Mouse (Mus musculus) adrenal gland, postnatal 36 days (tissue): Measurements from ENCODE around the gene Phf13. TPM values are rescaled to one million over a fixed set of nuclear protein-coding genes. Genes with fewer than 3 reads are reported as not detected.

Source experiments
- DNase-seq, 2 experiments: peaks; one replicate each; pipeline ENCODE4 v3.0.0; 2021; ENCODE audit warnings: mixed read lengths in 1 of 2
- total RNA-seq, 2 experiments: library from RNA; stranded (reverse); gene quantifications; 2 replicates each; pipeline ENCODE4 v1.2.3; 2021

Gene Phf13
- total RNA-seq, 2 experiments from 2014 or later: 17.2 to 17.7 TPM

GRCm38 (mm10) chr4:151992091-151992490 lies 4.0 kb downstream of the Phf13 start:
- DNase-seq: no peak

GRCm38 (mm10) chr4:151989110-151989488 lies 7.0 kb downstream of the Phf13 start:
- no peak for DNase-seq

GRCm38 (mm10) chr4:151988342-151989109 lies 7.5 kb downstream of the Phf13 start, which contains the start of gene Thap3:
TSS of gene Thap3 (minus strand) at chr4:151988997.
- DNase-seq: peak; percentile 91 to 94

GRCm38 (mm10) chr4:151988014-151988341 lies 8.1 kb downstream of the Phf13 start:
- DNase-seq: no peak

GRCm38 (mm10) chr4:151986650-151987049 lies 9.4 kb downstream of the Phf13 start:
- no peak for DNase-seq

GRCm38 (mm10) chr4:151985886-151986285 lies 10.2 kb downstream of the Phf13 start:
- no peak for DNase-seq

GRCm38 (mm10) chr4:151983560-151983959 lies 12.5 kb downstream of the Phf13 start:
- peak in 1 of 2 experiments; percentile 31 for DNase-seq

- DNase-seq: no peak
Measured at GRCm38 (mm10) chr4:151983043-151983442, 13.0 kb downstream of the Phf13 start.

GRCm38 (mm10) chr4:151981363-151981762 lies 14.7 kb downstream of the Phf13 start:
- DNase-seq: peak; percentile 86 to 87

GRCm38 (mm10) chr4:151980699-151981098 lies 15.4 kb downstream of the Phf13 start:
- no peak for DNase-seq

GRCm38 (mm10) chr4:151977748-151978147 lies 18.3 kb downstream of the Phf13 start:
- peak; percentile 83 to 89 for DNase-seq

GRCm38 (mm10) chr4:151975441-151975840 lies 20.6 kb downstream of the Phf13 start:
- peak; percentile 32 to 36 for DNase-seq

- DNase-seq: no peak
Measured at GRCm38 (mm10) chr4:151972221-151972967, 23.7 kb downstream of the Phf13 start.

GRCm38 (mm10) chr4:151968204-151968921 lies 27.7 kb downstream of the Phf13 start:
- no peak for DNase-seq

GRCm38 (mm10) chr4:151962817-151963216 lies 33.2 kb downstream of the Phf13 start:
- no peak for DNase-seq

- DNase-seq: no peak
Measured at GRCm38 (mm10) chr4:151960513-151960854, 35.6 kb downstream of the Phf13 start.

GRCm38 (mm10) chr4:151959849-151960512 lies 36.1 kb downstream of the Phf13 start:
- no peak for DNase-seq

GRCm38 (mm10) chr4:151957584-151958315 lies 38.3 kb downstream of the Phf13 start:
- DNase-seq: no peak

- no peak for DNase-seq
Measured at GRCm38 (mm10) chr4:151955791-151956190, 40.3 kb downstream of the Phf13 start.

GRCm38 (mm10) chr4:151953209-151953608 lies 42.8 kb downstream of the Phf13 start:
- no peak for DNase-seq
